Mouse (Mus musculus): ENCODE measurements around the gene Pink1. TPM values are rescaled to one million over a fixed set of nuclear protein-coding genes. Genes with fewer than 3 reads are reported as not detected.

Gene Pink1
- polyA plus RNA-seq, 1 experiment from 2014 or later: 82.7 TPM

DNA sequence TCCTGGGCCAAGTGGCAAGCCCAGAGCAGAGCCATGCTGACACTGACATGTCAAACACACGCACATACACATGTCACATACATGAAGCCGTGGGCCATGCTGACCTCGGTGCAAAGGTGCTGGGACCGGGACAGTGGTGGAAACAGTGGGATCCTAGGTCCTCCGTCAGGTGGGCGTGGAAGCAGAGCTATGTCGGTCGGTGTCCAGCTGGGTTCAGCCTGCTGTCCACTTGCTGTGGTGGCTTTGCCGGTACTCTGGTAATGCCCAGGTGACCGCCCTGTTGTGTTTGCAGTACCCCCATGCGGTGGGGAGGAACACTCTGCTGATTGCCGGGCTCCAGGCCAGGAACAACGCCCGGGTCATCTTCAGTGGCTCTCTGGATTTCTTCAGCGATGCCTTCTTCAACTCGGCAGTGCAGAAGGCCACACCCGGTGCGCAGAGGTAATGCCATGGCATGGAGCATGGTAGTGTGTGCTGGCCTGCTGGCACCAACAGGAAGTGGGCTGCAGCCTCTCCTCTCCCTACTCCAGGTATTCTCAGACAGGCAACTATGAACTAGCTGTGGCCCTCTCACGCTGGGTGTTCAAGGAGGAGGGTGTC, 15.7 kb downstream of the Pink1 start:
- Histone ChIP-seq H3K9me3 (no peaks in the 10 kb centered on the region), H3K27me3 (replicated peaks) (no peaks in the 10 kb centered on the region), H3K4me2 (replicated peaks) (no peak overlapping the region), H3K9ac (no peak overlapping the region), H3K4me3 (no peak overlapping the region), H3K36me3 (peaks cover 81% of the 10 kb centered on the region), H3K4me1 (peaks cover 6% of the 10 kb centered on the region), H3K27ac (no peak overlapping the region)
- no peak for ATAC-seq (ENCODE audit: low FRiP score, low read depth)
- WGBS: 95% methylated on average over 19 of the region's 19 CpGs

DNA sequence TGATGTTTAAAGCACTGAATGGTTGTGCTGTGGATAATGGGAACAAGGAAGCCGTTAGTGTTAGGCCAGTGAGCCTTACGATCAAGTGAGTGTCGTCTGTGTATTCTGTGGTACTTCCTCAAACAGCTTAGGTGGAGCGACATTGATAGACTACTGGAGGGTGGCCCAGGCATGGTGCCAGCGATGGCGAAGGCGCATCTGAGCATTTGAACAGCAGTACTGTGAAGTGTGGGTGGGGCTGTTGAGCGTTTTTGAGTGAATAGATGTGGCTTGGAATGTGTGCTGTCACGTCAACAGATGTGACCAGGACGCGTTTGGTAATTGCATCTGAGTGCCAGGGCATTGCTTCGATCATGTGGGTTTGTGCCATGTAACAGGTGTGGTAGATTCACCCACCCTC, 18.4 kb downstream of the Pink1 start:
- H3K27ac ChIP-seq: no peak overlapping the region
- H3K4me3 ChIP-seq: no peak overlapping the region
- peaks cover 55% of the 10 kb centered on the region for H3K36me3 ChIP-seq
- ATAC-seq (ENCODE audit: low FRiP score, low read depth): no peak
- no peak overlapping the region for H3K9ac ChIP-seq
- H3K9me3 ChIP-seq: no peaks in the 10 kb centered on the region
- no peaks in the 10 kb centered on the region for H3K27me3 ChIP-seq (replicated peaks)
- H3K4me2 ChIP-seq (replicated peaks): no peak overlapping the region
- 94% methylated on average over 12 of the region's 12 CpGs for WGBS
- H3K4me1 ChIP-seq: peaks cover 18% of the 10 kb centered on the region

- H3K4me1 ChIP-seq: peaks cover 18% of the 10 kb centered on the region
- H3K27me3 ChIP-seq (replicated peaks): no peaks in the 10 kb centered on the region
- H3K36me3 ChIP-seq: peaks cover 48% of the 10 kb centered on the region
- H3K27ac ChIP-seq: no peak overlapping the region
- H3K9ac ChIP-seq: peak overlapping the region; percentile 26; the same call in 1 of the 2 replicates
- no peak overlapping the region for H3K4me2 ChIP-seq (replicated peaks)
- H3K4me3 ChIP-seq: no peak overlapping the region
- H3K9me3 ChIP-seq: no peaks in the 10 kb centered on the region
- ATAC-seq (ENCODE audit: low FRiP score, low read depth): no peak
- WGBS: 89% methylated on average over 3 of the region's 3 CpGs
These were observed 19.1 kb downstream of the Pink1 start for GRCm38 (mm10) chr4:138307025-138307424.

- peak within 1 kb of the TSS; percentile 91 for H3K4me2 ChIP-seq (replicated peaks)
- no peaks in the 10 kb centered on the region for H3K27me3 ChIP-seq (replicated peaks)
- H3K9ac ChIP-seq: peak within 1 kb of the TSS; percentile 90
- peak; percentile 98 for ATAC-seq (ENCODE audit: low FRiP score, low read depth)
- peak within 1 kb of the TSS; percentile 95 for H3K4me3 ChIP-seq
- no peaks in the 10 kb centered on the region for H3K9me3 ChIP-seq
- peaks cover 23% of the 10 kb centered on the region for H3K36me3 ChIP-seq
- peak within 1 kb of the TSS; percentile 50 for H3K27ac ChIP-seq
- WGBS: under 1% methylated on average over 64 of the region's 64 CpGs
- peaks cover 18% of the 10 kb centered on the region for H3K4me1 ChIP-seq
These were observed 21.6 kb downstream of the Pink1 start, which contains the start of gene Ddost for GRCm38 (mm10) chr4:138304340-138305104. TSS of gene Ddost (plus strand) at chr4:138304730.

DNA sequence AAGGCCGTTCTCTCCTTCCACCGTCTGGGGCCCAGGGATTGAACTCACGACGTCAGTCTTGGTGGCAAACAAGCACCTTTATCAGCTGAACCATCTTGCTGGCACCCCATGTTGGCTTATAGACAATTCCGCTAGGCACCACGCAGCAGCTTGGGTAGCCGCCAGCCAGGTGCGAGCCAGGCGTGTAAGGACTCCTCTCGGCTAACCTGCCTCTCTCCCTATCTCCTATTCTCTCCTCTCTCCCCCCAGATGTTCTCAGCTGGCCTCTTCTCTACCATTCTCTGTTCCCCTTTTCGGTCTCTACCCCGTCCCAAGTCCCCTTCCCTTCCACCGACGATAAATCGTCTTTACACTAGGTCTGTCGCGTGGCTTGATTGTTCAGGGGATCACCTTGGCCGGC, 22.4 kb downstream of the Pink1 start:
- Histone ChIP-seq H3K27ac (peak overlapping the region; percentile 50; the same call in 1 of the 2 replicates), H3K36me3 (peaks cover 15% of the 10 kb centered on the region), H3K4me1 (peaks cover 18% of the 10 kb centered on the region), H3K9ac (peak overlapping the region; percentile 62), H3K4me3 (peak overlapping the region; percentile 95), H3K9me3 (no peaks in the 10 kb centered on the region), H3K4me2 (replicated peaks) (peak overlapping the region; percentile 91), H3K27me3 (replicated peaks) (no peaks in the 10 kb centered on the region)
- WGBS: 16% methylated on average over 18 of the region's 18 CpGs
- ATAC-seq (ENCODE audit: low FRiP score, low read depth): no peak

GRCm38 (mm10) chr4:138303011-138303410, 23.1 kb downstream of the Pink1 start:
- no peak overlapping the region for H3K27ac ChIP-seq
- no peak for ATAC-seq (ENCODE audit: low FRiP score, low read depth)
- H3K9me3 ChIP-seq: no peaks in the 10 kb centered on the region
- H3K4me2 ChIP-seq (replicated peaks): peak overlapping the region; percentile 91; the same call in 1 of the 2 replicates
- no peak overlapping the region for H3K9ac ChIP-seq
- peaks cover 9% of the 10 kb centered on the region for H3K36me3 ChIP-seq
- 96% methylated on average over 3 of the region's 3 CpGs for WGBS
- no peak overlapping the region for H3K4me3 ChIP-seq
- peaks cover 18% of the 10 kb centered on the region for H3K4me1 ChIP-seq
- no peaks in the 10 kb centered on the region for H3K27me3 ChIP-seq (replicated peaks)

GRCm38 (mm10) chr4:138301271-138301780, 24.8 kb downstream of the Pink1 start:
- no peak overlapping the region for H3K4me3 ChIP-seq
- no peaks in the 10 kb centered on the region for H3K27me3 ChIP-seq (replicated peaks)
- ATAC-seq (ENCODE audit: low FRiP score, low read depth): no peak
- H3K27ac ChIP-seq: no peak overlapping the region
- WGBS: 94% methylated on average over 10 of the region's 10 CpGs
- H3K9ac ChIP-seq: no peak overlapping the region
- H3K36me3 ChIP-seq: no peaks in the 10 kb centered on the region
- peaks cover 18% of the 10 kb centered on the region for H3K4me1 ChIP-seq
- no peak overlapping the region for H3K4me2 ChIP-seq (replicated peaks)
- H3K9me3 ChIP-seq: no peaks in the 10 kb centered on the region

GRCm38 (mm10) chr4:138293949-138294550, 32.1 kb downstream of the Pink1 start:
- WGBS: 72% methylated on average over 11 of the region's 14 CpGs
- no peak for ATAC-seq (ENCODE audit: low FRiP score, low read depth)
- Histone ChIP-seq H3K27ac (peak overlapping the region; percentile 62; the same call in 1 of the 2 replicates), H3K4me3 (no peak overlapping the region), H3K4me2 (replicated peaks) (no peak overlapping the region), H3K4me1 (peaks cover 4% of the 10 kb centered on the region), H3K9ac (no peak overlapping the region), H3K36me3 (no peaks in the 10 kb centered on the region), H3K27me3 (replicated peaks) (0 out of 2 replicates have a peak, but pooled peaks cover 3% of the 10 kb centered on the region), H3K9me3 (no peaks in the 10 kb centered on the region)

DNA sequence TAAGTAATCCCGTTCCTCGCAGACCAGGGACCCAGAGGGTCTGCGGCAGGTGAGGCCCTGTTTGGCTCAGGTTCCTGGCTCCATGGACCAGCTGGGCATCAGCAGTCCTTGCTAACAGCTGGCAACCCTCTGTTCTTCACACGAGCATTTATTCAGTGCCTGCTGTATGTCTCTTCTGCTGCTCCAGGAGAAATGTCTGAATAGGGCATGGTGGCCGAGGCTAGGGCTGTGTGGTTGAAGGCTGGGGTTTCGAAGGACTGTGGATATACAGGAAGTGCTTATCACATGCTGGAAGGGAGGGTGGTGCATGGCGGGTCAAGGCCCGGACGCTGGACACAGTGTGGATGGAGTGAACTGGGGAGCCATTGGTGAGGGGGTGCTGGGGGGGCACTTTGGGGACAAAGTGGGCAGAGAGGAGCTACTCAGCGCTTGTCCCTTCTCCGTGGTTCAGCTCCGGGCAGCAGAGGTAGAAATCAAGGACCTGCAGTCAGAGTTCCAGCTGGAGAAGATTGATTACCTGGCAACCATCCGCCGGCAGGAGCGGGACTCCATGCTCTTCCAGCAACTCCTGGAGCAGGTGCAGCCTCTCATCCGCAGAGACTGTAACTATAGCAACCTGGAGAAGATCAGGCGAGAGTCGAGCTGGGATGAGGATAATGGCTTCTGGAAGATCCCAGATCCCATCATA, 32.7 kb downstream of the Pink1 start:
- Histone ChIP-seq H3K4me2 (replicated peaks) (no peak overlapping the region), H3K4me3 (no peak overlapping the region), H3K27ac (peak overlapping the region; percentile 62; the same call in 1 of the 2 replicates), H3K4me1 (peaks cover 4% of the 10 kb centered on the region), H3K36me3 (no peaks in the 10 kb centered on the region), H3K9me3 (no peaks in the 10 kb centered on the region), H3K9ac (no peak overlapping the region), H3K27me3 (replicated peaks) (peaks cover 3% of the 10 kb centered on the region; the same call in 1 of the 2 replicates)
- 72% methylated on average over 18 of the region's 18 CpGs for WGBS
- peak; percentile 66; the same call in 1 of the 2 replicates for ATAC-seq (ENCODE audit: low FRiP score, low read depth)

- Histone ChIP-seq H3K4me1 (peaks cover 4% of the 10 kb centered on the region), H3K27me3 (replicated peaks) (peaks cover 3% of the 10 kb centered on the region; the same call in 1 of the 2 replicates), H3K9ac (no peak overlapping the region), H3K4me3 (no peak overlapping the region), H3K36me3 (no peaks in the 10 kb centered on the region), H3K9me3 (no peaks in the 10 kb centered on the region), H3K4me2 (replicated peaks) (no peak overlapping the region), H3K27ac (no peak overlapping the region; the same call in 1 of the 2 replicates)
- no peak for ATAC-seq (ENCODE audit: low FRiP score, low read depth)
- 83% methylated on average over 13 of the region's 13 CpGs for WGBS
These were observed 34.1 kb downstream of the Pink1 start for GRCm38 (mm10) chr4:138292028-138292427.

DNA sequence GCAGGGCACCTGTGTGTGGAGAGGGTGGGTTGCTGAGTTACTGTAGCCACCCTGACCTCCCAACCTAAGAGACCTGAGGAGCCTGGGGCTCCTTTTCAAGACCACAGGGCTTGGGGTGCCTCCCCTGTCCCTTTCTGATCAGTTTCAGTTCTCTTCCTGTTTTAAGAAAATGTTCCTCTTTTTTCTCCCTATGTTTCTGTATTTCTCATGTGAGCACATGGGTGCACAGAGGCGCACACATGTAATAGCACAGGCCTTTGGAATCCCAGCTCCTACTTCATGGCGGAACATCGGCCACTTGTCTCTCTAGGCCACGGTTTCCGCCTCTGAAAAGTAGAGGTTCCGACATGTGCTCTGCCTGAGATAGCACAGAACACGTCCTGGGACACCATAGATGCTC, 37.4 kb downstream of the Pink1 start:
- H3K27ac ChIP-seq: no peak overlapping the region
- ATAC-seq (ENCODE audit: low FRiP score, low read depth): no peak
- H3K9ac ChIP-seq: no peak overlapping the region
- peaks cover 4% of the 10 kb centered on the region for H3K4me1 ChIP-seq
- no peaks in the 10 kb centered on the region for H3K36me3 ChIP-seq
- H3K4me2 ChIP-seq (replicated peaks): no peak overlapping the region
- H3K27me3 ChIP-seq (replicated peaks): peaks cover 3% of the 10 kb centered on the region; the same call in 1 of the 2 replicates
- no peak overlapping the region for H3K4me3 ChIP-seq
- no peaks in the 10 kb centered on the region for H3K9me3 ChIP-seq
- 88% methylated on average over 7 of the region's 7 CpGs for WGBS

Measured in neural tube, embryonic 12.5 days (tissue).